Mouse (Mus musculus) forebrain, embryonic 15.5 days (tissue): ENCODE measurements around the gene Lrrc8a. TPM values are rescaled to one million over a fixed set of nuclear protein-coding genes. Genes with fewer than 3 reads are reported as not detected.
A peak's percentile ranks its signal among the peaks of the same experiment; 100 is the strongest.

Experiments
- ATAC-seq: fragments of 200-750 bp; cut with Nextera tagmentation; replicated peaks from 2 replicates; pipeline ENCODE4 v1.8.0; 2017; ENCODE audit warnings: mild to moderate bottlenecking, moderate TSS enrichment, moderate library complexity
- H3K27ac ChIP-seq: fragments of 300-500 bp; sonication (generic); replicated peaks from 2 replicates; pipeline ENCODE4 v1.5.1; 2015; ENCODE audit warnings: mild to moderate bottlenecking, inconsistent platforms
- H3K27me3 ChIP-seq: fragments of 300-500 bp; sonication (generic); 2 replicates; pipeline ENCODE4 v1.6.1; 2015; ENCODE audit warnings: inconsistent platforms
- H3K36me3 ChIP-seq: fragments of 300-500 bp; sonication (generic); 2 replicates; pipeline ENCODE4 v1.6.1; 2015; ENCODE audit warnings: mild to moderate bottlenecking, inconsistent platforms
- H3K4me1 ChIP-seq: fragments of 300-500 bp; sonication (generic); 2 replicates; pipeline ENCODE4 v1.6.1; 2015; ENCODE audit warnings: inconsistent platforms
- H3K4me2 ChIP-seq: fragments of 300-500 bp; sonication (generic); replicated peaks from 2 replicates; pipeline ENCODE4 v1.6.1; 2015; ENCODE audit warnings: mild to moderate bottlenecking, inconsistent platforms
- H3K4me3 ChIP-seq: fragments of 300-500 bp; sonication (generic); 2 replicates; pipeline ENCODE4 v1.5.1; 2015; ENCODE audit warnings: mild to moderate bottlenecking, inconsistent platforms
- H3K9ac ChIP-seq: fragments of 300-500 bp; sonication (generic); replicated peaks from 2 replicates; pipeline ENCODE4 v1.6.1; 2015; ENCODE audit warnings: mild to moderate bottlenecking, inconsistent platforms
- H3K9me3 ChIP-seq: fragments of 300-500 bp; sonication (generic); 2 replicates; pipeline ENCODE4 v1.6.1; 2016; ENCODE audit warnings: inconsistent platforms
- WGBS: fragments of 180-500 bp; shearing (Covaris S2); methylation state at CpG from one replicate; pipeline ENCODE4 v1.1.7; 2015; ENCODE audit warnings: mixed read lengths; 5-methylcytosine and 5-hydroxymethylcytosine counted together
- polyA plus RNA-seq: library from polyadenylated mRNA; unstranded; fragments of >200 nt; fragmentation: Nextera tagmentation; extraction: Ambion mirVana; gene quantifications from 2 replicates; pipeline ENCODE4 v1.2.1, GENCODE M21; 2015

Lrrc8a gene
- polyA plus RNA-seq, 1 experiment from 2014 or later: 57.6 TPM

- H3K9me3 ChIP-seq: no peaks in the 10 kb centered on the region
- 0 out of 2 replicates have a peak, but pooled peaks cover 5% of the 10 kb centered on the region for H3K4me1 ChIP-seq
- no peaks in the 10 kb centered on the region for H3K27me3 ChIP-seq
- WGBS: 96% methylated on average over 30 of the region's 30 CpGs
- H3K9ac ChIP-seq: no peak overlapping the region
- ATAC-seq: no peak
- no peak overlapping the region for H3K4me2 ChIP-seq
- H3K27ac ChIP-seq: no peak overlapping the region
- peaks cover 63% of the 10 kb centered on the region for H3K36me3 ChIP-seq
- H3K4me3 ChIP-seq: no peak overlapping the region
Observed at GRCm38 (mm10) chr2:30256616-30257350, 19.3 kb downstream of the Lrrc8a start.

GRCm38 (mm10) chr2:30257699-30258460 lies 20.4 kb downstream of the Lrrc8a start:
- Histone ChIP-seq H3K9me3 (no peaks in the 10 kb centered on the region), H3K4me3 (no peak overlapping the region), H3K9ac (no peak overlapping the region), H3K4me2 (no peak overlapping the region), H3K27me3 (no peaks in the 10 kb centered on the region), H3K4me1 (peaks cover 16% of the 10 kb centered on the region), H3K27ac (no peak overlapping the region), H3K36me3 (peaks cover 71% of the 10 kb centered on the region)
- no peak for ATAC-seq
- WGBS: 88% methylated on average over 7 of the region's 7 CpGs

GRCm38 (mm10) chr2:30258600-30258999 lies 21.1 kb downstream of the Lrrc8a start:
- no peaks in the 10 kb centered on the region for H3K27me3 ChIP-seq
- peaks cover 23% of the 10 kb centered on the region for H3K4me1 ChIP-seq
- no peak overlapping the region for H3K9ac ChIP-seq
- no peak for ATAC-seq
- H3K27ac ChIP-seq: no peak overlapping the region
- 92% methylated on average over 4 of the region's 4 CpGs for WGBS
- H3K36me3 ChIP-seq: peaks cover 76% of the 10 kb centered on the region
- no peaks in the 10 kb centered on the region for H3K9me3 ChIP-seq
- H3K4me3 ChIP-seq: no peak overlapping the region
- no peak overlapping the region for H3K4me2 ChIP-seq

- Histone ChIP-seq H3K27ac (no peak overlapping the region), H3K36me3 (peaks cover 83% of the 10 kb centered on the region), H3K27me3 (no peaks in the 10 kb centered on the region), H3K9me3 (no peaks in the 10 kb centered on the region), H3K9ac (no peak overlapping the region), H3K4me2 (no peak overlapping the region), H3K4me3 (no peak overlapping the region), H3K4me1 (peaks cover 31% of the 10 kb centered on the region)
- WGBS: 90% methylated on average over 15 of the region's 15 CpGs
- ATAC-seq: no peak
Observed at GRCm38 (mm10) chr2:30259131-30260064, 21.9 kb downstream of the Lrrc8a start.

- H3K4me3 ChIP-seq: no peak overlapping the region
- no peak overlapping the region for H3K4me2 ChIP-seq
- WGBS: 87% methylated on average over 4 of the region's 4 CpGs
- peaks cover 46% of the 10 kb centered on the region for H3K4me1 ChIP-seq
- no peaks in the 10 kb centered on the region for H3K9me3 ChIP-seq
- ATAC-seq: no peak
- no peaks in the 10 kb centered on the region for H3K27me3 ChIP-seq
- H3K36me3 ChIP-seq: peaks cover 73% of the 10 kb centered on the region
- no peak overlapping the region for H3K9ac ChIP-seq
- no peak overlapping the region; the same call in 1 of the 2 replicates for H3K27ac ChIP-seq
Observed at GRCm38 (mm10) chr2:30261064-30261736, 23.7 kb downstream of the Lrrc8a start.

GRCm38 (mm10) chr2:30261921-30262839 lies 24.7 kb downstream of the Lrrc8a start:
- WGBS: 90% methylated on average over 18 of the region's 18 CpGs
- Histone ChIP-seq H3K4me2 (no peak overlapping the region), H3K9me3 (no peaks in the 10 kb centered on the region), H3K36me3 (peaks cover 63% of the 10 kb centered on the region), H3K9ac (no peak overlapping the region), H3K4me1 (peaks cover 51% of the 10 kb centered on the region), H3K4me3 (no peak overlapping the region), H3K27ac (peak overlapping the region; percentile 79), H3K27me3 (no peaks in the 10 kb centered on the region)
- no peak for ATAC-seq

DNA sequence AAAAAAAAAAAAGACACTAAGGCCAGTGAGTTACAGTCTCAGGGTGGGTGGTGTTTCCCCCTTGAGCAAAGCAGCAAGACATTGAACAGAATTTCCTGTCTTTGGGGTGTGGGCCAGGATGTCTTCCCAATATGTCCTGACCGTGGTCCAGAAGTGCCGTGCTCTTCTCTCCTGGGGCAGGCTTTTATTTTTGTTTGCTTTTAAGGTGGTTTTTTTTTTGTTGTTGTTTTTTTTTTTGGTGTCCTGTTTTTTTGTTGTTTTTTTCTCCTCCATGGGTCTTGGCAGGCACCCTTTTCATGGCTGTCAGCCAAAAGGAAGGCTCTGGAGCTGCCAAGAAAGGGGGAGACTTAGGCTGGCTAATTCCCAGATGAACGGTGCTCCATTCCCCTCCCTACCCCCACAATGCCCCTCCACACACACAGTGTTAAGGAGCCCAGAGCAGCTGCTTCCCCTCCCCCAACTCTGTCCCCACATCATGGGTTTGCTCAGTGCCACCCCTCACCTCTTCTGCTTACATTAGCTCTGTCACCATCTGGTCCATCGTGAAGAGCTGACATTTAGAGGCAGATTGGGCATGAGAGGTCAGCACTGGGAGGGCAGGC lies 25.4 kb downstream of the Lrrc8a start:
- Histone ChIP-seq H3K27me3 (no peaks in the 10 kb centered on the region), H3K9me3 (no peaks in the 10 kb centered on the region), H3K4me2 (no peak overlapping the region), H3K4me1 (peaks cover 51% of the 10 kb centered on the region), H3K36me3 (peaks cover 56% of the 10 kb centered on the region), H3K27ac (peak overlapping the region; percentile 79), H3K9ac (no peak overlapping the region), H3K4me3 (no peak overlapping the region)
- WGBS: 28% methylated on average over 4 of the region's 4 CpGs
- ATAC-seq: peak; percentile 81

DNA sequence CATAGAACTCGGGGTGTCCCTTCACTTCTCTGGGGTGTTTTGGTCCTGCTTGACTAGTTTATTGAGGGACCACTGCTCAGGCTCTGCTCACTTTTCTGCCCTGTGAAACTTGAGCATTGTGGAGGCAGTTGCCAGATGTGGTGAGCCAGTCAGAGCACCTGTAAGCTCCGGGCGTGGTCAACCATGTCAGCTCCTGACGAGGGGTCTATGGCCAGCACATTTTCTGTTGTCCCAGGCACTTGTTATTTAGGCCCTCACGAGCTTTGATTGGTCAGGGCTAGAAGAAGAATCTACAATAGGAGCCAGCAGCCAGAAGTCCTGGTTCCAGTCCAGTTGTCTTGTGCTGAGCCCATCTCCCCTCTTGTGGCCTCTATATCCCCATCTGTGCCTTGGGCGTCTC lies 26.3 kb downstream of the Lrrc8a start:
- Histone ChIP-seq H3K36me3 (peaks cover 50% of the 10 kb centered on the region), H3K27me3 (no peaks in the 10 kb centered on the region), H3K4me2 (no peak overlapping the region), H3K4me3 (no peak overlapping the region), H3K27ac (peak overlapping the region; percentile 79; the same call in 1 of the 2 replicates), H3K9ac (no peak overlapping the region), H3K4me1 (peaks cover 51% of the 10 kb centered on the region), H3K9me3 (no peaks in the 10 kb centered on the region)
- ATAC-seq: no peak
- WGBS: 90% methylated on average over 6 of the region's 6 CpGs

DNA sequence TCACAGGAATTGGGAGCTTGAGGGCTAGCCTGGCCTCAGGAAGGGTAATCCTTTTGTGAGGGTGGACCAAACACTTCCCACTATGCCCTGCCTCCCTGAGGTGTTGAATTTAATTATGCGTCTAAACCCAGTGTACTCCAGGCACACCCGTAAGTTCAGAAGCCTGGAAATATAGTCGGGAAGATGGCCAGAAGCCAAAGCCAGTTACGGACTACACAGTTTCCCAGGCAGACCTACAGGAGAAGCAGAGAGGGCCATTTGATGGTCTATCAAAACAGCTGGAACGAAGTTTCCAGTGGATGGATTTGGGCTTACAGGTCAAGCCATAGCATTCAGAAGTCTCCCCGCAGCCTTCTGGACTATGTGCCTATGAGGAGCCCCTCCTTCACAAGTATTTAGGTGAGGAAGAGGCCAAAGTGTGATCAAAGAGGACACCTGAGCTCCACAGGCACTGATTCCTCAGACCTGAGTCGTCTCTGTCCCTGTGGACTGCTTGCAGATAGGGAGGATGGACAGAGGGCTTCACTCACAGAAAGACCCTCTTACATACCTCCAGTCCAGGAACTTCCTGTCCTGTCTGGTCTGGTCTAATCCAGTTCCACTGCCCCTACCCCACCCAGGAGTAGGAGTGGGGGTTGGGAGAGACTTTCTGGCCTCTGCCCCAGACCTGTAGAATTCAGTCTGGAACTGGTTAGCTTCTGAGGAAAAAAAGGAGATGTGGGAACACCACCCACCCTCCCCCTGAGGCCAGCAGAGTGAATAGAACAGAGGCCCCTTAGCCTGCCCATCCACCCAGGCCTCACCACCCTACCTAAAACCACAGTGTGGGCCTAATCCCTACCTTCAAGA lies 27.4 kb downstream of the Lrrc8a start:
- Histone ChIP-seq H3K27ac (peak overlapping the region; percentile 67; the same call in 1 of the 2 replicates), H3K4me1 (peaks cover 51% of the 10 kb centered on the region), H3K4me2 (no peak overlapping the region), H3K4me3 (no peak overlapping the region), H3K36me3 (peaks cover 40% of the 10 kb centered on the region), H3K9ac (no peak overlapping the region), H3K9me3 (no peaks in the 10 kb centered on the region), H3K27me3 (no peaks in the 10 kb centered on the region)
- 60% methylated on average over 7 of the region's 7 CpGs for WGBS
- ATAC-seq: no peak
